Mouse (Mus musculus) hindbrain, embryonic 10.5 days (tissue): Measurements from ENCODE around the gene Pbdc1. TPM values are rescaled to one million over a fixed set of nuclear protein-coding genes. Genes with fewer than 3 reads are reported as not detected.
"Not testable (repeated sequence)": the region's sequence is repeated elsewhere in the genome, so short reads cannot be mapped to it uniquely, and the experiment has no call there.

ENCODE experiments used
- DNase-seq: peaks from one replicate; pipeline ENCODE4 v3.0.0-alpha.2; 2017; ENCODE audit warnings: low spot score
- H3K27ac ChIP-seq: fragments of 300-500 bp; sonication (generic); 2 replicates; pipeline ENCODE4 v1.5.1; 2016; ENCODE audit warnings: mild to moderate bottlenecking, moderate library complexity
- H3K27me3 ChIP-seq: fragments of 300-500 bp; sonication (generic); 2 replicates; pipeline ENCODE4 v1.6.1; 2016; ENCODE audit warnings: mild to moderate bottlenecking; ENCODE audit not compliant: poor library complexity, insufficient read depth, severe bottlenecking
- H3K36me3 ChIP-seq: fragments of 300-500 bp; sonication (generic); 2 replicates; pipeline ENCODE4 v1.6.1; 2016; ENCODE audit warnings: mild to moderate bottlenecking, moderate library complexity
- H3K4me1 ChIP-seq: fragments of 300-500 bp; sonication (generic); replicated peaks from 2 replicates; pipeline ENCODE4 v1.6.1; 2016; ENCODE audit warnings: mild to moderate bottlenecking
- H3K4me3 ChIP-seq: fragments of 300-500 bp; sonication (generic); 2 replicates; pipeline ENCODE4 v1.5.1; 2016; ENCODE audit warnings: mild to moderate bottlenecking, moderate library complexity
- H3K9me3 ChIP-seq: fragments of 300-500 bp; sonication (generic); 2 replicates; pipeline ENCODE4 v1.6.1; 2016; ENCODE audit warnings: mild to moderate bottlenecking, moderate library complexity
- WGBS: fragments of 180-500 bp; shearing (Covaris S2); methylation state at CpG from one replicate; pipeline ENCODE4 v1.1.7; 2016; 5-methylcytosine and 5-hydroxymethylcytosine counted together
- polyA plus RNA-seq: library from polyadenylated mRNA; unstranded; fragments of >200 nt; fragmentation: Nextera tagmentation; extraction: Ambion mirVana; gene quantifications from 2 replicates; pipeline ENCODE4 v1.2.1, GENCODE M21; 2016

Pbdc1 gene
- polyA plus RNA-seq = 63.6 and 76.6 TPM in 2 replicates

DNA sequence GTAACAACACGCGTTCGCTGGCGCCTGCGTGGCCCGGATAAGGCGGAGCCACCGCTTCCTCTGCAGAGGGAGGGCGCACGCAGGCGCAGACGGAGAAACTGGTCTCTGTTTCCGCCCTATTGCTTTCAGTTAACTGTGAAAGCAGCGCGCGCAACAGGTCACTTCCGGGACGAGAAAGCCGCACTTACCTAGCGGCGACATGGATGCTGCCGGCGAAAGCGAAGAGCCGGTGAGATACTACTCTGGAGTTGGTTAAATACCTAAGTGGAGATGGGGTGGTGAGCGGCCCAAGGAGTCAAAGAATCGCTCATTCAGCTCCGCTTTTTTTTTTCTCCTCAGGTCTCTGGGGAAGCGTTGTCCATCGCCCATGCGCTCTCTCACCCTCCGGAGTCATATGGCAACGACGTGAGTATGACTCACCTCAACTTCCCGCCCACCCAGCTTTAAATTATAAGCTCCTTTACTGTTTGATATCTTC lies at the start of gene Pbdc1:
Pbdc1 (plus strand) TSS at position 142 of the 478 bp plus-strand sequence.
- Histone ChIP-seq H3K36me3 (peaks cover 27% of the 10 kb centered on the region), H3K27me3 (peaks cover 6% of the 10 kb centered on the region; the same call in 1 of the 2 replicates), H3K27ac (peak within 1 kb of the TSS; percentile 70), H3K9me3 (no peaks in the 10 kb centered on the region), H3K4me3 (peak within 1 kb of the TSS; percentile 60), H3K4me1 (0 out of 2 replicates have a peak, but pooled peaks cover 4% of the 10 kb centered on the region)
- peak; percentile 89 for DNase-seq
- 2% methylated on average over 35 of the region's 35 CpGs for WGBS

DNA sequence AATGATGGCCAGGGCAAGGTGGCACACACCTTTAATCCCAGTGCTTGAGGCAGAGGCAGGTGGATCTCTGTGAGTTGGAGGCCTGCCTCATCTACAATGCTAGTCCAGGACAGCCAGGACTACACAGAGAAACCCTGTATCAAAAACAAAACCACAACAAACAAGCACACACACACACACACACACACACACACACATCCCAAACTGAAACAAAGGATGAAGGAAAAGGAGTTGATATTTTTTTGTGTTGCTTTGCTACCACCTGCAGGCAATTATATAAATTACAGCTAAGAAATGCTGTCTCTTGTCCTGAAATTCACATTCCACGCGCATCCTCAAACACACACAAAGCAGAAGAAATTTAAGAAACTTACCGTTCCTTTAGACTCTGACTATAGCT lies 41.9 kb upstream of the Pbdc1 start:
- Histone ChIP-seq H3K36me3 (peaks cover 10% of the 10 kb centered on the region), H3K4me3 (no peak overlapping the region), H3K27me3 (peaks cover 24% of the 10 kb centered on the region), H3K27ac (no peak overlapping the region), H3K9me3 (no peaks in the 10 kb centered on the region), H3K4me1 (no peaks in the 10 kb centered on the region)
- DNase-seq = no peak
- 92% methylated on average over 3 of the region's 3 CpGs for WGBS

DNA sequence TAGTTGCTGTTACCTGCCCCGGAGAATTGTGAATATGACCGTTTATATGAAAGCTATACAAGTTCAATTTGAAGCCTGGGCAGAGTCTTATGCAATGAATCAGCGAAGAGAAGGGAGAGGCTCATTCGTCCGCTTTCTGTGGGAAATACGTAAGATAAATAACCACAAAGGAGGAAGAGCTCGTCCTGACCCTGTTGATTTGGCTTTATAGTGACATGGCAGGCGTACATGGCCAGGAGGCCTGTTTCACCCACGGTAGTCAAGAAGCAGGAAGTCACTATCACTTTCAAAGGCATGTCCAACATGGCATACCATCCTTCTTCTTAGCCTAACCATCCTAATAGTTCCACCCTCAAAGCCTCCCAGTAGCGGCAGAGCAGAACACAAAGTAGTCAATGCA lies 15.3 kb upstream of the Pbdc1 start:
- peaks cover 6% of the 10 kb centered on the region for H3K4me1 ChIP-seq
- 93% methylated on average over 10 of the region's 10 CpGs for WGBS
- no peak for DNase-seq
- no peak overlapping the region for H3K27ac ChIP-seq
- no peak overlapping the region for H3K4me3 ChIP-seq
- peaks cover 7% of the 10 kb centered on the region; the same call in 1 of the 2 replicates for H3K27me3 ChIP-seq
- no peaks in the 10 kb centered on the region for H3K9me3 ChIP-seq
- peaks cover 90% of the 10 kb centered on the region for H3K36me3 ChIP-seq

DNA sequence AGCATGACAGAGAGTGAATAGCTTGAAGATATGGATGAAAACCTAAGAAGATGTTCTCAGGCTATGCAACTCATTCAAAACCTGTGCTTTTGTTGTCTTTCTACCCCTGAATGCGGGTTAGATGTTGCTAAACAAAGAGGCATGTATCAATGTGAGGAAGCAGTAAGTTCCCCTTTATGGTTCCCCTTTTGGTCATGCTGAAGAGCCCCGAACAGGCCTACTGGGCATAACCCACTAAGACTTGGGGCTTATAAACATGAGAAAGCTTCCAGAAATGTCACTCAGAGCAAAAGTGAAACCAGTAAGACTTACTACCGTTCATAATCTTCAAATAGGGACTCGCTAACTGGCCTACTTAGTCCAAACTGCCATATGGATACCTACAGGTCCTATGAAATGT lies 14.8 kb upstream of the Pbdc1 start:
- Histone ChIP-seq H3K27me3 (peaks cover 7% of the 10 kb centered on the region; the same call in 1 of the 2 replicates), H3K27ac (no peak overlapping the region), H3K4me1 (peaks cover 6% of the 10 kb centered on the region), H3K9me3 (no peaks in the 10 kb centered on the region), H3K4me3 (no peak overlapping the region), H3K36me3 (peaks cover 85% of the 10 kb centered on the region)
- 94% methylated on average over 4 of the region's 4 CpGs for WGBS
- no peak for DNase-seq

DNA sequence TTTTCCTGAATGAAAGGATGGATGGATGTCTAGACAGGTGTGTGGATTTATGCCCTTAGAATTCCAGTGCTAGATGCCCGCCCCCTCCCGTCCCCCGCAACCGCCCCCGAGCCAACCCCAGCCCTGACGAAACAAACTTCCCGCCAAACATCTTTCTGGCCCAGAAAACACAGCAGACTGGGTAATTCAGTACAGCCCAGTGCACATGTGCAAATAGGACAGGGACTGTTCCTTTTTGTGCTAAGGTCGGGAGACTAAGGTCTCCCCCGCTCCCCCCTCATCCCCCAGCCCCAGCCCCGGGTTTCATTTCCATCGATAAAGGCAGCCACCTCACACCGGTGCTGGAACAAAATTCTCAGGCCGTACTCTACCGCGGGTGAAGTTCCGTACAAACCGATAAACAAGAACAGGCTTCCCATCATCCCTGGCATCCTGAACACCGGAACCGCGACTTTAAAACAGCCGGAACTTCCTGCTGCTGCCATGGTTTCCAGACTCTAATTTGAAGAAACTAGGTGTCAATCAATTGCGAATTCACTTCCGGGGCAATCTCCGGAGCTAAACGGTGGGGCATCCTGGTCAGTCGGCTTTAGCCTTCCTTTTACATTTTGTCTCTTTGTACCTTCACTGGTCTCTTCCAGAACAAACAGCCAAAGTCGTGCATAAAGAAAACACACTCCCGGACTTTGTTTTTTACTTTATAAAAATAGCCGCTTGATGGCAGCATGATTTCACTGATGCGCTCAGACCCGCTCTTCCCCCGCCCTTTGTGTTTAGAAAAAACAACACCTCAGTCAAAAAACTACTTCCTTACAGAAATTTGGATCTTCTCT lies 9.7 kb upstream of the Pbdc1 start:
- Histone ChIP-seq H3K36me3 (peaks cover 35% of the 10 kb centered on the region), H3K4me1 (peaks cover 6% of the 10 kb centered on the region), H3K27me3 (no peaks in the 10 kb centered on the region), H3K4me3 (peak overlapping the region; percentile 67), H3K9me3 (no peaks in the 10 kb centered on the region), H3K27ac (peak overlapping the region; percentile 83)
- DNase-seq = peak; percentile 82
- under 1% methylated on average over 32 of the region's 32 CpGs for WGBS

DNA sequence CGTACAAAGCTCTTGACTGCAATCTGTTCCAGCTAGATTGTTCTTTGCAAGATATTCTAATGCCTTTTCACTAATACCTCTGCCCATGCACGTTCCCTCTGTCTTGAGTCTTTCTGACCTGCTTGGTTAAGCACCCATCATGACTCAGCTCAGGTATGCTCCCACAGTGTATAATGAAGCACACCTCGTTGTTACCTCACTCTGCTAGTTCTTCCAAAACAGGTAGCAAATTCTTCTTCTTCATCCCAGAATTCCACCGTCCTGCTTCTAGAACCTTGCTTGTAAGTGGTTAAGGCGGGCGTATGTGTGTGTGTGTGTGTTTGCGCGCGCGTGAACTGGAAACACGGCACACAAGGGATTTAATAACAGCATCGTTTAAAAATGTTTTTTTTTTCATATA lies 405 bp upstream of the Pbdc1 start:
- Histone ChIP-seq H3K9me3 (no peaks in the 10 kb centered on the region), H3K27me3 (peaks cover 5% of the 10 kb centered on the region; the same call in 1 of the 2 replicates), H3K4me1 (0 out of 2 replicates have a peak, but pooled peaks cover 4% of the 10 kb centered on the region), H3K27ac (peak overlapping the region; percentile 70), H3K4me3 (peak overlapping the region; percentile 60), H3K36me3 (peaks cover 25% of the 10 kb centered on the region)
- DNase-seq = no peak
- 8% methylated on average over 12 of the region's 12 CpGs for WGBS

DNA sequence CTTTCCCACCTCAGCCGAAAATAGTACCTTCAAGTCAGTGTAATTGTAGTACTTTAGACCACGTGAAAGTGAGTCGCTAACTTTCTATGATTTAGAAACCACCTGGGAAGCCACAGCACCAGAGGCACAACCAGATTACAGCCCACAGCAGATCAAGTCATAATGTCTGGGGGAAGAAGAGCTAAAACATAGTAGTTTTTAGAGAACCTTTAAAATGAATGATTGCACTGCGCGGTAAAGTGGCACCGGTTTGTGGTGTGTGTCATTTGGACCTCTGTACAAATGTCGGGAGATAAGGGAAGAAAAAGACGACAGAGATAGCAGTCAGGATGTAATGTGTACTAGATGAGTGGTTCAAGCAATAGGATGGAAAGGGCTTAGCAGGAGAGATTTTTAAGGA lies 540 bp downstream of the Pbdc1 start:
- peaks cover 29% of the 10 kb centered on the region for H3K36me3 ChIP-seq
- 9% methylated on average over 8 of the region's 8 CpGs for WGBS
- no peaks in the 10 kb centered on the region for H3K9me3 ChIP-seq
- H3K4me3 ChIP-seq = peak overlapping the region; percentile 60
- no peak for DNase-seq
- H3K27ac ChIP-seq = peak overlapping the region; percentile 70
- peaks cover 6% of the 10 kb centered on the region; the same call in 1 of the 2 replicates for H3K27me3 ChIP-seq
- 0 out of 2 replicates have a peak, but pooled peaks cover 4% of the 10 kb centered on the region for H3K4me1 ChIP-seq

DNA sequence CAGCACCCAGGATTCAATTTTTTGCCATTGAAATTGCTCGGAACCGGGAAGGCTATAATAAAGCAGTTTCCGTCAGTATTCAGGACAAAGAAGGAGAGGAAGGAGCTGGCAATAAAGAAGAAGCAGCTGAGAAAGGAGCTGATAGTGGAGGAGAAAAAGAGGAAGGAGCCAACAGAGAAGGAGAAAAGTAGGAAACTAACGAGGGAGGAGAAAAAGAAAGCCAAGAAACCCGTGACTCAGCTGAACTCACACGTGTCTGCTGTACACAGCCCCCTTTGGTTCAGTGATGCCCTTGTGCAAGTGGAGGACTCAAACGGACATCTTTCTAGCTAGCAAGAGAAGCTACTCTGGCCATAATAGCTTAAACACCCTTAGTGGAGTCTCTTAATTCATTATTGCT lies 3.5 kb downstream of the Pbdc1 start:
- WGBS = 90% methylated on average over 7 of the region's 7 CpGs
- H3K4me3 ChIP-seq, H3K4me1 ChIP-seq, H3K9me3 ChIP-seq, H3K27ac ChIP-seq, DNase-seq: not testable (repeated sequence)
- peaks cover 42% of the 10 kb centered on the region for H3K36me3 ChIP-seq
- peaks cover 24% of the 10 kb centered on the region for H3K27me3 ChIP-seq

DNA sequence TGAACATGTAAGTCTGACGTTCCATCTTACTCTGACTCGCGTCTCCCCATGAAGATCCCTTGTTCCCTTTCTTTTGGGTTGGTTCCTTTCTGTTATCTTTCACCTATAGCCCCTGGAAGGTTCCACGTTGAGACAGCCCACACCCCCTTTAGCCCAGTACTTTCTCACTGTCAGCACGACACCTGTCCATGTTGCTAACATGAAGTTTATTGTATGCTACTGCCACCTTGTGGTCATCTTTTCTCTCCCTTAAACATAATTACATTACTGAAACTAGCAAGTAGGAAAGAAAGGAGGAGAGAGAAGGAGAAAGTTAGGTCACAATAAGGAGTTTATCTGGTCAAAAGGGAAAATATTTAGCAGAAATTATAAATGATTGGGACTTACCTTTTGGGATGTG lies 24.6 kb downstream of the Pbdc1 start:
- DNase-seq = no peak
- Histone ChIP-seq H3K4me1 (no peaks in the 10 kb centered on the region), H3K9me3 (no peaks in the 10 kb centered on the region), H3K4me3 (no peak overlapping the region), H3K36me3 (no peaks in the 10 kb centered on the region), H3K27me3 (peaks cover 27% of the 10 kb centered on the region), H3K27ac (no peak overlapping the region)
- 49% methylated on average over 5 of the region's 5 CpGs for WGBS

DNA sequence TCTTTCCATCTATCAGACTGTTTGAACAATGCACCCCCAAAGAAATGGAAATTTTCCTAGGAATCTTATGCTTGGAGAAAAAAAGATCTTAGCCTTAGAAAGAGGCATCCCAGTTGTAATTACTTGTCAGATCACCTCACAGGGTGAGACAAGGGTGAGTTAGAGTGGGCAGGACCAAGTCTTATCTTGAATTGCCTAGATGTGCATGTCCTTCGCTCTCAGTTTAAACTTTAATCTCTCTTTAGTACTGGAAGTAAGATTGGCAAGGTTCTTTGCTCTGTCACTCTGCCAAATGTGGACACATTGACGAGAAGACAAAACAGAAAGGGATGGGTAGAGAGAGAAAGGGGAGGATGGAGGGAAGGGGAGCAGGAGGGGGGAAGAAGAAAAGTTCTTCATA lies 35.4 kb downstream of the Pbdc1 start:
- 83% methylated on average over 2 of the region's 2 CpGs for WGBS
- no peak for DNase-seq
- Histone ChIP-seq H3K4me3 (no peak overlapping the region), H3K4me1 (no peaks in the 10 kb centered on the region), H3K27me3 (peaks cover 56% of the 10 kb centered on the region), H3K27ac (no peak overlapping the region), H3K36me3 (no peaks in the 10 kb centered on the region), H3K9me3 (no peaks in the 10 kb centered on the region)

DNA sequence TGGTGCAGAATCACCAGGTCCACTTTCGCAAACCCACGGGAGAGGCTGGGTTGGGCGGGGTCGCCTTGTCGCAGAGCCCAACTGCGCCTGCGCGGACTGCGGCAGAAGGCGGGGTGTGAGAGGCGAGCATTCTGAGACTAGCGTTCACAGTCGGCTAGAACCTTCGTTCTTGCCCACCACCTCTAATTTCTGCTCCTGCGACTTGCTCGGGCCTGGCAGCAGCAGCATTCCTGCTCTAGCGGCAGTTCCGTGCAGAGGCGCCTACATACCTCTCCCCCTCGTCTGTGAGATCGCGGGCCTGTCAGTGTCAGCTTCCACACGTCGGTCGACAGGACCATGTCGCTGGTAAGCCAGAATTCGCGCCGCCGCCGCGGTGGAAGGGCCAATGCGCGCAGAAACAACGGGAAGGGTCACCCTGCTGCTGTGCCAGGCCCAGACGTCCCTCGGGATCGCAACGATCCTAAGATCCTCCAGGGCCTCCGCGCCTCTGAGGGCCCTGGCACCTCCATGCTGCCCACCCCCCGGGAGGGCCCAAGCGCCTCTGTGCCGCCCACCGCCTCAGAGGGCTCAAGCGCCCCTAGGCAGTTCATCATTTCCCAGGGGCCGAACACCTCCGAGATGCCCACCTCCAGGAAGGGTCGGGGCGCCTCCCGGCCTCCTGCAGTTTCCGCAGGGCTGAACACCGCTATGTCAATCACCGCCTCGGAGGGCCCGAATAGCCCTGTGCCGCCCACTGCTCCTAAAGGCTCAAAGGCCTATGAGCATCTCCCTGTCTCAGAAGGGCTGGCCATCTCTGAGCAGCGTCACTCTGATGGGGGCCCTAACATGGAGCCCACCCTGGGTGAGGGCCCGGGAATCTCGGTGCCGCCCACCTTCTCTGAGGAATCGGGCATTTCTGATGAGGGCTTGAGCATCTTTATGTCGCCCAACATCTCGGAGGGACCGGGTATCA lies 41.0 kb downstream of the Pbdc1 start, which contains the start of gene Magee1:
Magee1 (plus strand) TSS at position 104 of the 952 bp plus-strand sequence.
- H3K9me3 ChIP-seq = no peaks in the 10 kb centered on the region
- H3K4me1 ChIP-seq = no peaks in the 10 kb centered on the region
- 15% methylated on average over 65 of the region's 65 CpGs for WGBS
- peak within 1 kb of the TSS; percentile 69 for H3K27ac ChIP-seq
- peak within 1 kb of the TSS; percentile 65 for H3K4me3 ChIP-seq
- peaks cover 86% of the 10 kb centered on the region for H3K27me3 ChIP-seq
- peak; percentile 66 for DNase-seq
- 0 out of 2 replicates have a peak, but pooled peaks cover 6% of the 10 kb centered on the region for H3K36me3 ChIP-seq

DNA sequence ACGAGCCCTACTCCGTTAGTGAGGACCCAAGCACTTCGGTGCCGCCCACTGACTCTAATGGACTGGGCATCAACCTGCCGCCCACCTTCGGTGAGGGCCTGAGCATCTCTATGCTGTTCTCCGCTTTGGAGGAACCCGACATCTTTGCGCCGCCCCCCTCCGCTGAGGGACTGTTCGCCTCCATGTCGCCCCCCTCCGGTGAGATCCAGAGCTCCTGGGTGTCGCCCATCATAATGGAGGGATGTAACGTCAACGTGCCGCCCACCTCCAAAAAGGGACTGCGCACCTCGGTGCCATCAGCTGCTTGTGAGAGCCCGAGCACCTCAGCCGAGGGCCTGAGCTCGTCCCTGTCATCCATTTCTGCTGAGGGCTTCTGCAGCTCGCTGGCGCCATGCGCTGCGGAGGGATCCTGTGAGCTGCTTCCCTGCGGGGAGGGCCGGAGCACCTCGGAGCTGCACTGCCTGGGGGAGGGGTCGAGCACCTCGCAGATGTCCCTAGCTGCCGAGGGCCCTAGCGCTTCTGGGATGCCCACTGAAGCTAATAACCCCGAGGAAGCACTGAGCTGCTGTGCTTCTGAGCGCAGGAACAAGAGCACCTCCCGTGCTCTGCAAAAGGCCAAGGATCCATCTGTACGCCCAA lies 41.8 kb downstream of the Pbdc1 start:
- Histone ChIP-seq H3K27ac (peak overlapping the region; percentile 69; the same call in 1 of the 2 replicates), H3K4me3 (peak overlapping the region; percentile 65), H3K27me3 (peaks cover 86% of the 10 kb centered on the region), H3K4me1 (no peaks in the 10 kb centered on the region), H3K9me3 (no peaks in the 10 kb centered on the region), H3K36me3 (0 out of 2 replicates have a peak, but pooled peaks cover 6% of the 10 kb centered on the region)
- 17% methylated on average over 38 of the region's 38 CpGs for WGBS
- peak; percentile 70 for DNase-seq
